Mouse (Mus musculus) liver, embryonic 12.5 days (tissue): ENCODE data around the gene Crtc2. TPM values are rescaled to one million over a fixed set of nuclear protein-coding genes. Genes with fewer than 3 reads are reported as not detected.

Source experiments
- ATAC-seq: fragments of 200-750 bp; cut with Nextera tagmentation; 2 replicates; pipeline ENCODE4 v1.8.0; 2017; ENCODE audit warnings: moderate number of reproducible peaks, mild to moderate bottlenecking, moderate library complexity
- H3K27ac ChIP-seq: fragments of 300-500 bp; sonication (generic); 2 replicates; pipeline ENCODE4 v1.5.1; 2016; ENCODE audit warnings: mild to moderate bottlenecking
- H3K27me3 ChIP-seq: fragments of 300-500 bp; sonication (generic); replicated peaks from 2 replicates; pipeline ENCODE4 v1.6.1; 2016; ENCODE audit warnings: mild to moderate bottlenecking, moderate library complexity
- H3K36me3 ChIP-seq: fragments of 300-500 bp; sonication (generic); 2 replicates; pipeline ENCODE4 v1.6.1; 2016; ENCODE audit warnings: mild to moderate bottlenecking, moderate library complexity
- H3K4me1 ChIP-seq: fragments of 300-500 bp; sonication (generic); 2 replicates; pipeline ENCODE4 v1.6.1; 2016
- H3K4me2 ChIP-seq: fragments of 300-500 bp; sonication (generic); 2 replicates; pipeline ENCODE4 v1.6.1; 2016; ENCODE audit warnings: mild to moderate bottlenecking, moderate library complexity
- H3K4me3 ChIP-seq: fragments of 300-500 bp; sonication (generic); 2 replicates; pipeline ENCODE4 v1.5.1; 2016; ENCODE audit warnings: mild to moderate bottlenecking, moderate library complexity
- H3K9ac ChIP-seq: fragments of 300-500 bp; sonication (generic); 2 replicates; pipeline ENCODE4 v1.6.1; 2016; ENCODE audit warnings: mild to moderate bottlenecking, moderate library complexity
- H3K9me3 ChIP-seq: fragments of 300-500 bp; sonication (generic); replicated peaks from 2 replicates; pipeline ENCODE4 v1.6.1; 2016; ENCODE audit warnings: mild to moderate bottlenecking, moderate library complexity
- WGBS: fragments of 180-500 bp; shearing (Covaris S2); methylation state at CpG from one replicate; pipeline ENCODE4 v1.1.7; 2016; ENCODE audit not compliant: insufficient replicate concordance; 5-methylcytosine and 5-hydroxymethylcytosine counted together
- polyA plus RNA-seq: library from polyadenylated mRNA; unstranded; fragments of >200 nt; fragmentation: Nextera tagmentation; extraction: Ambion mirVana; gene quantifications from 2 replicates; pipeline ENCODE4 v1.2.1, GENCODE M21; 2016

The Crtc2 gene
- polyA plus RNA-seq, 1 experiment from 2014 or later: 9.4 TPM

DNA sequence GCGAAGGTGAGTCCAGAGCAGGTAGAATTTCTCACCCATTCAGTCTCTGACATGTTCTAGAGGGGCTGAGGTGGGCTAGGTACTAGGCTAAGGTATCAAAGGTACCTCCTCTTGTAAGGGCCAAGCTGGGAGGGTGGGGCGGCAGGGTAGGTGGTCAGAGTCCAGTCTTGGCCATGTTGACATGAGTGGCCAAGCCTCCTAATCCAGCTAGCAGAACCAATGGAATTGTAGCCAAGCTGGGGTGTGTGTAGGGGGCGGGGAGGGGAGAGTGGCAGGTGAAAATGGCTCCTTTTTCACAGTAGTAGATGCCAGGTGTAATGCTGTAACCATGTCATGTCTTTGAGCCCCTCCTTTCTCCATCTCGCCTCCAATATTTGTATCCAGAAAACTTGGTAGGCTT lies 4.6 kb downstream of the Crtc2 start:
- Histone ChIP-seq H3K27ac (no peak overlapping the region), H3K4me3 (no peak overlapping the region), H3K36me3 (peaks cover 68% of the 10 kb centered on the region), H3K9ac (no peak overlapping the region), H3K27me3 (no peaks in the 10 kb centered on the region), H3K4me1 (peaks cover 26% of the 10 kb centered on the region), H3K4me2 (no peak overlapping the region), H3K9me3 (no peaks in the 10 kb centered on the region)
- 70% methylated on average over 4 of the region's 4 CpGs for WGBS
- ATAC-seq: no peak

DNA sequence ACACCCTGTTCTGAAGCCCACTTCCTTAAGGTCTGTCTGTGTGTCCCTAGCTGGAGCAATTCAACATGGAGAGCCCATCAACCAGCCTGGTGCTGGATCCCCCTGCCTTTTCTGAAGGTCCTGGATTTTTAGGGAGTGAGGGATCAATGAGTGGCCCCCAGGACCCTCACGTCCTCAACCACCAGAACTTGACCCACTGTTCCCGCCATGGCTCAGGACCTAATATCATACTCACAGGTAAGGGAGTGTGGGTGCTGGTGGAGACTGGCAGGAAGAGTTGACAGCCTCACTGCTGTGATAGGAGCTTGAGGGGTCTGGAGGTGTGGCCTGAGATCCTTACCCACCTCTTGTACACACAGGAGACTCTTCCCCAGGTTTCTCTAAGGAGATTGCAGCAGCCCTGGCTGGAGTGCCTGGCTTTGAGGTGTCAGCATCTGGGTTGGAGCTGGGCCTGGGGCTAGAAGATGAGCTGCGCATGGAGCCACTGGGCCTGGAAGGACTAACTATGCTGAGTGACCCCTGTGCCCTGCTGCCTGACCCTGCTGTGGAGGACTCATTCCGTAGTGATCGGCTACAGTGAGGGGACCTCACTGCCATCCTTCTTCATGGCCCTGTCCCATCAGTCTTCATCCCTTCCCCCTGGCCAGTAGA lies 9.3 kb downstream of the Crtc2 start:
- no peak overlapping the region for H3K27ac ChIP-seq
- H3K4me1 ChIP-seq: peaks cover 41% of the 10 kb centered on the region
- no peaks in the 10 kb centered on the region for H3K27me3 ChIP-seq
- H3K9ac ChIP-seq: no peak overlapping the region
- 83% methylated on average over 5 of the region's 5 CpGs for WGBS
- H3K4me2 ChIP-seq: no peak overlapping the region
- H3K36me3 ChIP-seq: peaks cover 59% of the 10 kb centered on the region
- H3K9me3 ChIP-seq: no peaks in the 10 kb centered on the region
- no peak for ATAC-seq
- H3K4me3 ChIP-seq: no peak overlapping the region

DNA sequence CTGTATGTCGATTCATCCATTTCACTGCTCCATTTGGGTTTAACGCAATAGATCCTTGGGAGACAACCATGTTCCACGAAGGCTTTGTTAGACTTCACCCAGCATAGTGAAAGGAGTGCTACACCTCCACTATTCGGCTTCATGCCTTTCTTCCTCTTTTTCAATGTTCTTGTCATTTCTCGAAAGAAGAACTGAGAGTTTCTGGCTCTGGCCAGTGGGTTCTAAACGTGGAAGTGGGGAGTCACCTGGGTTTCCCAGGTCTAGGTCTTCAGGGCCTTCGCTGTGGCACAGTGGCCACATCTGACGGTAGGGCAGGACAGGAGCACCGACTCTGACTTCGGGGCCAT lies 10.7 kb downstream of the Crtc2 start:
- peak overlapping the region; percentile 86 for H3K9ac ChIP-seq
- WGBS: 23% methylated on average over 10 of the region's 10 CpGs
- H3K27me3 ChIP-seq: no peaks in the 10 kb centered on the region
- H3K4me3 ChIP-seq: peak overlapping the region; percentile 91
- ATAC-seq: no peak
- H3K4me1 ChIP-seq: peaks cover 47% of the 10 kb centered on the region
- H3K4me2 ChIP-seq: peak overlapping the region; percentile 96
- peak overlapping the region; percentile 94; the same call in 1 of the 2 replicates for H3K27ac ChIP-seq
- no peaks in the 10 kb centered on the region for H3K9me3 ChIP-seq
- H3K36me3 ChIP-seq: peaks cover 56% of the 10 kb centered on the region

DNA sequence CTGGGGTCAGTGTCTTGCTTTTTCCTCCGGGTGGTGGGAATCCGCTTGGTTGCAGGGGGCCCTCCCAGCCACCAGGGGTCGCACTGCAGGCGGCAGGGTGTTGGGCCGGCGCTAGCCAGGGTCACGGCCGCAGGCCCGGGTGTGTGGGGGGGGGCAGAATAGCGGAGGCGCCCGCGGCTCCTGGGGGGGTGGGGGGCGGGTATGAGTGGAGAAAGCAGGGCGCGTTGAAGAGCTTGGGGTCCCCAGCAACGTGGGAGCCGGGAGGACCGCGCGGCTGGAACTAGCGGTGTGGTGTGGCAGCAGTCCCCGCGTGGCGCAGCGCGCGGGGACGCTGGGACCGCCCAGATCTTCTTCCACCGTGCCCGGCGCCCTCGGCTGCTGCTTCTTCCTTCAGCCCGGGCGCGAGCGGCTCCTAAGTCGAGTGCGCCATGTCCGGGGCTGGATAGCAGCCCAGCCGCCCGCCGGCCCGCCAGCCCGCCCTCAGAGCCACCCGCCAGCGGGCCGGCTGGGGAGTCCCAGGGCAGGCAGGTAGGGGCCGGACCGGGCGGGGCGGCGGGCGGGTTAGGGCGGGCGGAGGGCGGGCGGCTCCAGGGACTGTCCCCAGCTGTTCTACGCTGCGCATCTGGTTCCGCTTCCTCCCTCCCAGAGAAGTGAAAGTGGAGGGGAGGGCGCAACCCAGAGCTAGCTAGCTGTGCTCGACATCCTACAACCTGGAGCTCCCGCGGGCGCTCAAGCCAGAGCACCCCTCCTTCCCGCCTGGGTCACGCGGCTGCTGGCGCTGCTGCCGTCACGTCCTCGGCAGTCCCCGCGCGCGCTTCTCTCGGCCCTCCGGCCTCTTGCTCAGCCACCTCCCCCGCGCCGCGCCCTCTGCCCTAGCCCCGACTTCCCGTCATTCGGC lies 11.3 kb downstream of the Crtc2 start, which contains the start of gene Dennd4b:
Gene Dennd4b (plus strand): TSS at position 152 of the 898 bp plus-strand sequence.
- peaks cover 47% of the 10 kb centered on the region for H3K4me1 ChIP-seq
- peak within 1 kb of the TSS; percentile 86 for H3K9ac ChIP-seq
- ATAC-seq: peak; percentile 91
- H3K27me3 ChIP-seq: no peaks in the 10 kb centered on the region
- peak within 1 kb of the TSS; percentile 94 for H3K27ac ChIP-seq
- WGBS: 2% methylated on average over 87 of the region's 87 CpGs
- peak within 1 kb of the TSS; percentile 91 for H3K4me3 ChIP-seq
- H3K4me2 ChIP-seq: peak within 1 kb of the TSS; percentile 96
- H3K36me3 ChIP-seq: peaks cover 56% of the 10 kb centered on the region
- H3K9me3 ChIP-seq: no peaks in the 10 kb centered on the region

DNA sequence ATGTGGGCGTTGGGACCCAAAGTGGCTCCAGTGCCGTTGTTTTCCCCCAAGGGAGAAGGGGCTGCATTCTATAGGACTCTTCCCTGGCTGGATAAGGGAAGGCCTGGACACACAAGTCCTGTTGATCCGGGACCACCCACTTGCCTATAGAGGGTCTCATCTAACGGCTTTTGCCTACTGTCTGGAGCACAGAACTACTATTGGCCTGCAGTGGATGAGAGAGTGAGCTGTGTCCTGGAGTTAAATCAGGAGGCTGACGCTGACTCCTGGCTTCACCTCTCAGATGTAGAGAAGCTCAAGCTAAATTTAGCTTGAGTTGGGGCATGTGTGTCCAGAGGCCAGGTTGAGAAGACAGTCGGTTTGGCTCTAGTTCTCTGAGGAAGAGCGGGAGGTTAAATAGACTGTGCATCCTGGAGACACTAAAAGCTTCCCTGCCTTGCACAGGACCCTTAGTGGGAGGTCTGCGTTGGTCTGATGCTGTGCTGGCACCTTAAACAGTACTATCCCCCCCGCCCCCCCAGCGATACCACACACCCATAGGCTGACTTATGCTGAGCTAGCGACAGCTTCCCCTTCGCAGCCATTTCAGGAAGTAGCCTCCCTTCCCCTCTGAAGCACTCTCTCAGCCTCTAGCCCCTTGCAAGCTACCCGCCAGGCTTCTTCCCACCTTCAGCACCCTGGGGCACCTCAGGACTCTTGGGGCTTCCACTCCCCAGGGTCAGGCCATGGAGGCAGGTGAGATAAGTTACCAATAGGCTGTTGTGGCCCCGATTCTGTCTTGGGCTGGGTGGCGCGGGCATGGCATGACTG lies 12.2 kb downstream of the Crtc2 start:
- Histone ChIP-seq H3K36me3 (peaks cover 56% of the 10 kb centered on the region), H3K4me1 (peaks cover 47% of the 10 kb centered on the region), H3K9ac (peak overlapping the region; percentile 86), H3K9me3 (no peaks in the 10 kb centered on the region), H3K27me3 (no peaks in the 10 kb centered on the region), H3K27ac (peak overlapping the region; percentile 94), H3K4me2 (peak overlapping the region; percentile 96), H3K4me3 (peak overlapping the region; percentile 91)
- peak; percentile 8 for ATAC-seq
- 7% methylated on average over 16 of the region's 16 CpGs for WGBS

DNA sequence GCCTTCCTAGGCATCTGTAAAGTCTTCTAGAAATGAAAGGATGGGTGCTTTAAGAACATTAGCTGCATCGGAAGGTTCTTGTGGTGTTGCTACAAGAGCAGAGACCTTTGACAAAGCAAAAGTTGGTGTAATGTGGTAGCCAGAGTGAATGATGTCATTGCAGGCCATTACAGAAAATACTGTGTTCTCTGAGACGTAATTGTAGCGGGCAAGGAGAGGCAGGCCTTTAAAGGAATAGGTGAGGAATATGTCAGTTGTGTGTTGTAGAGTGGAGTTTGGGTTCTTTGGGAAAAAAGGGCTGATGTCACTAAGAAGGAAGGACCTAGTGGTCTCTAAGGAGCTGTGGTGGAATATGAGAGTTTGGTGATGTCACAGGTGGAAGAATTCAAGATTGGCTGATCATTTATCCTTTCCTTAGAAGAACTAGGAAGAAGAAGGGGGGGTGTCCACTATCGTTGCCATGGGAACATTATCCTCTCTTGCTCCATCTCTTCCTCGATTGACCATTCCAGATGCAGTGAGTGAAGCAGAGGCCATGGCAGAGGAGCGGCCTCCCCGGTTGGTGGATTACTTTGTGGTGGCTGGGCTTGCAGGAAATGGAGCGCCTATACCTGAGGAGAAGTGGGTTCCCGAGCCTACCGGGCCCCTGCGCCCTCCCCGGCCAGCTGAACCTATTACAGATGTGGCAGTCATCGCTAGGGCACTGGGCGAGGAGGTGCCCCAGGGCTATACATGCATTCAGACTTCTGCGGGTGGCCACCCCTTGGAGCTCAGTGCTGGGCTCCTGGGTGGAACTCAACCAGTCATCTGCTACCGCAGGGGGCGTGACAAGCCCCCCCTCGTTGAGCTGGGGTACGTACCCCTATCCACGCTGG lies 13.2 kb downstream of the Crtc2 start:
- no peak for ATAC-seq
- Histone ChIP-seq H3K27ac (peak overlapping the region; percentile 94; the same call in 1 of the 2 replicates), H3K9me3 (no peaks in the 10 kb centered on the region), H3K9ac (peak overlapping the region; percentile 86), H3K36me3 (peaks cover 57% of the 10 kb centered on the region), H3K4me1 (peaks cover 47% of the 10 kb centered on the region), H3K27me3 (no peaks in the 10 kb centered on the region), H3K4me3 (peak overlapping the region; percentile 91), H3K4me2 (peak overlapping the region; percentile 96)
- 85% methylated on average over 20 of the region's 20 CpGs for WGBS

DNA sequence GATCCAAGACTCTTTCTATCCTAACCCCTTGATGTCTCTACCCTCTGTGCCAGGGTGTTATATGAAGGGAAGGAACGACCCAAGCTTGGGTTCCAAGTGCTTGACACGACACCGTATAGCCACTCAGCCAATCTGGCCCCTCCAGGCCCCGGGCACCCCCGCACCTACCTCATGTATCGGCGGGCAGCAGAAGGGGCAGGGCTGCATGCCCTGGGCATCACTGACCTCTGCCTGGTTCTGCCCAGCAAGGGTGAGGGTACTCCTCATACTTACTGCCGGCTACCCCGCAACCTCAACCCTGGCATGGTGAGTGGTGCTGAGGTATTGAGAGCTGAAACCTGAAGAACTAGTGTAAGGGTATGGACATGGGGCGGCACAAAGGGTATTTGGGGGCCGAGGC lies 14.2 kb downstream of the Crtc2 start:
- H3K4me2 ChIP-seq: no peak overlapping the region
- ATAC-seq: no peak
- H3K27ac ChIP-seq: no peak overlapping the region
- no peak overlapping the region for H3K4me3 ChIP-seq
- WGBS: 90% methylated on average over 11 of the region's 11 CpGs
- no peaks in the 10 kb centered on the region for H3K27me3 ChIP-seq
- H3K36me3 ChIP-seq: peaks cover 57% of the 10 kb centered on the region
- no peak overlapping the region for H3K9ac ChIP-seq
- H3K4me1 ChIP-seq: peaks cover 47% of the 10 kb centered on the region
- H3K9me3 ChIP-seq: no peaks in the 10 kb centered on the region

DNA sequence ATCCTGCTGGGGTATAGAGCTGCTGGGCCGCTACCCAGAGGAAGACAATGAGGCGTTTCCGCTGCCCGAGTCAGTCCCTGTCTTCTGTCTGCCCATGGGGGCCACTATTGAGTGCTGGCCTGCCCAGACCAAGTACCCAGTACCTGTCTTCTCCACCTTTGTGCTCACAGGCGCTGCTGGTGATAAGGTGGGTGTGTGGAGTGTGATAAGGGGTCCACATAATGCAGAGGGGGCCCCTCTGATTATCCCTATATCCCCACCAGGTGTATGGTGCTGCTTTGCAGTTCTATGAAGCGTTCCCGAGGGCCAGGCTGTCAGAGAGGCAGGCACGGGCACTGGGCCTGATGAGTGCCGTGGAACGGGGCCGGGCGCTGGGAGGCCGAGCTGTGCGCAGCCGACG lies 15.0 kb downstream of the Crtc2 start:
- H3K9me3 ChIP-seq: no peaks in the 10 kb centered on the region
- no peak overlapping the region for H3K27ac ChIP-seq
- H3K4me1 ChIP-seq: peaks cover 46% of the 10 kb centered on the region
- no peak for ATAC-seq
- WGBS: 84% methylated on average over 16 of the region's 16 CpGs
- H3K4me3 ChIP-seq: no peak overlapping the region
- H3K36me3 ChIP-seq: peaks cover 58% of the 10 kb centered on the region
- H3K27me3 ChIP-seq: no peaks in the 10 kb centered on the region
- 0 out of 2 replicates have a peak overlapping the region, but pooled peaks have one; percentile 8 for H3K9ac ChIP-seq
- H3K4me2 ChIP-seq: no peak overlapping the region

DNA sequence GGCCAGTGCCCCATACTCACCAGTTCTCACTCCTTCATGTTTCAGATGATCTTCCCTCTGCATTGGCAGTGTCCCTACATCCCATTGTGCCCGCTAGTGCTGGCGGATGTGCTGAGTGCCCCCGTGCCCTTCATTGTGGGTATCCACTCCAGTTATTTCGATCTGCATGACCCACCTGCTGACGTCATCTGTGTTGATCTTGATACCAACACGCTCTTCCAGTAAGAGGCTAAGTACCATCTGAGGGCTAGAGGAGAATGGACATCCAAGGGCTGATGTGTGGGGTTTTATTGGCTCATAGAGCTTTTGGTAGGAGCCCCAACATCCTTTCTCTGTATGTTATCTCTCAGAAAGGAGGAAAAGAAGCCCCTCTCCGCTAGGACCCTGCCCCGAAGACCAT lies 16.8 kb downstream of the Crtc2 start:
- no peak overlapping the region for H3K27ac ChIP-seq
- H3K4me3 ChIP-seq: no peak overlapping the region
- ATAC-seq: no peak
- H3K36me3 ChIP-seq: peaks cover 73% of the 10 kb centered on the region
- H3K4me1 ChIP-seq: peaks cover 35% of the 10 kb centered on the region
- no peaks in the 10 kb centered on the region for H3K9me3 ChIP-seq
- no peaks in the 10 kb centered on the region for H3K27me3 ChIP-seq
- H3K4me2 ChIP-seq: no peak overlapping the region
- WGBS: 81% methylated on average over 8 of the region's 8 CpGs
- H3K9ac ChIP-seq: no peak overlapping the region

DNA sequence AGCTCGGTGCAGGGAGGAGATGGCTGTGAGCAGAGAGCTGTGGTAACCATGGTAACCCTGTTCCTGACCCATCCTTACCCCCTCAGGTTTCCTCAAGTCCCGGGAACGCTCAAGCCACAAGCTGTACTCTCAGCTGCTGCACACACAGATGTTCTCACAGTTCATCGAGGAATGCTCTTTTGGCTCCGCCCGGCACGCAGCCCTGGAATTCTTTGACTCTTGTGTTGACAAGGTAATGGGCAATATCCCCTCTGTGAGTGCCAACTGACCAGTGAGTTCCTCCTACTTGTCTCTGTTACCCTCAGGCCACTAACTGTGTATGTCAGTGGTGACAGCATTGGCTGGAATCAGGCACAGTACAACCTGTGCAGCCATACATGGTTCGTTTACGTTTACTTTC lies 18.2 kb downstream of the Crtc2 start:
- H3K4me1 ChIP-seq: peaks cover 25% of the 10 kb centered on the region
- H3K4me3 ChIP-seq: no peak overlapping the region
- no peak overlapping the region for H3K27ac ChIP-seq
- H3K27me3 ChIP-seq: no peaks in the 10 kb centered on the region
- ATAC-seq: no peak
- H3K9me3 ChIP-seq: no peaks in the 10 kb centered on the region
- H3K4me2 ChIP-seq: no peak overlapping the region
- WGBS: 84% methylated on average over 9 of the region's 9 CpGs
- no peak overlapping the region for H3K9ac ChIP-seq
- peaks cover 87% of the 10 kb centered on the region for H3K36me3 ChIP-seq

DNA sequence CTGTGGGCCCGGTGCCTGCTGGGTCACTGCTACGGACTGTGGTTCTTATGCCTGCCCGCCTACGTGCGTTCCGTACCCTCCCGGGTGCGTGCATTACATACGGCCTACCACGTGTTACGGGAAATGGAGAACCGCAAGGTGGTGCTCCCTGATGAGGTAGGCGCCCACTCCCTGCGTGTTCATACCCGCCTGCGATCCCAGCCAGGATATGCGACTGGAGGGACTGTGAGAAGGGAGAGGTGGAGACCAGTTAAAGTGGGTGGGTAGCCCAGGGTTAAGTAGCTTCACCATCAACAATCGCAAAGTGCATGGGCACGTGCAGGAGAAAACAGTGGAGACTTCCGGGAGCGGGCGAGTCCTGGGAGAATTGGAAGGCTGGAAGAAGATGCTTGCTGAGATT lies 19.9 kb downstream of the Crtc2 start:
- H3K4me2 ChIP-seq: no peak overlapping the region
- H3K36me3 ChIP-seq: peaks cover 93% of the 10 kb centered on the region
- WGBS: 85% methylated on average over 22 of the region's 22 CpGs

More for the DNA sequence above, 19.9 kb downstream of the Crtc2 start:
- Histone ChIP-seq H3K9ac (no peak overlapping the region), H3K27me3 (no peaks in the 10 kb centered on the region), H3K9me3 (no peaks in the 10 kb centered on the region), H3K4me3 (no peak overlapping the region), H3K4me1 (peaks cover 16% of the 10 kb centered on the region), H3K27ac (no peak overlapping the region)
- ATAC-seq: no peak
